Mouse (Mus musculus) ES-Bruce4 (cell line): Measurements from ENCODE around the gene Polr1d.

Source experiments
- CTCF ChIP-seq: IDR thresholded peaks from one replicate; pipeline ENCODE4 v1.8.1; 2011; ENCODE audit warnings: low read depth, low read length
- EP300 ChIP-seq: IDR thresholded peaks from 2 replicates; pipeline ENCODE4 v1.6.1; 2011; ENCODE audit warnings: low read depth, low read length; ENCODE audit not compliant: insufficient read depth
- POLR2A ChIP-seq: IDR thresholded peaks from one replicate; pipeline ENCODE4 v1.8.1; 2011; ENCODE audit warnings: low read length; ENCODE audit not compliant: insufficient read depth

- TF ChIP-seq EP300: no peak
- no peak for TF ChIP-seq CTCF
- no peak for TF ChIP-seq POLR2A
These were observed 21.1 kb upstream of the Polr1d start for GRCm38 (mm10) chr5:147055572-147056245.
